Comparison of ENCODE assay signal across 32 mouse cellular contexts in genomic region chr17:43856081-43856480, GRCm38 (mm10). TPM values are rescaled to one million over a fixed set of nuclear protein-coding genes. Genes with fewer than 3 reads are reported as not detected.
DNase-seq lines count a peak whose midpoint lies in the region; ATAC-seq and TF ChIP-seq lines count a peak whose summit lies in the region.
"Had no signal": no experiment of that assay in that cellular context is flagged by ENCODE, and none has a peak within 500 bp of the region (broad histone marks: within the 10 kb centered on the region; RNA-seq: fewer than 3 reads in every experiment).

No protein-coding gene starts in this region.

- TF ChIP-seq POLR2A in brain, embryonic 14.5 days (IDR thresholded peaks at IDR 0.05; ENCODE audit: borderline replicate concordance, extremely low read depth, insufficient read depth, insufficient read length, poor library complexity, severe bottlenecking) = no peak

- H3K4me2 ChIP-seq in heart, embryonic 14.5 days (ENCODE audit: low read length) = no peak overlapping the region
- H3K4me2 ChIP-seq in midbrain, embryonic 13.5 days (replicated peaks) = no peak overlapping the region
- H3K4me2 ChIP-seq: forebrain, embryonic 12.5 days; hindbrain, embryonic 13.5 days; kidney, embryonic 15.5 days; liver, embryonic 12.5 days; midbrain, embryonic 12.5 days had no signal

- H3K27ac ChIP-seq in gastrocnemius, adult 2 months = peak overlapping the region; percentile 46; the same call in 1 of the 2 replicates
- H3K27ac ChIP-seq in heart, embryonic 14.5 days (replicated peaks in 1 of 2; ENCODE audit: control insufficient read depth in 1 of 2, insufficient read depth in 1 of 2, low read depth in 2 of 2, low read length in 2 of 2) = peak overlapping the region; percentile 92 to 94
- H3K27ac ChIP-seq in midbrain, embryonic 13.5 days = no peak overlapping the region
- H3K27ac ChIP-seq: forebrain, embryonic 12.5 days; hindbrain, embryonic 13.5 days; kidney, embryonic 15.5 days; layer of hippocampus, adult 2 months; liver, embryonic 12.5 days; midbrain, embryonic 12.5 days had no signal

- H3K27me3 ChIP-seq in heart, embryonic 14.5 days (ENCODE audit: control insufficient read depth, insufficient read depth, low read length) = no peaks in the 10 kb centered on the region
- H3K27me3 ChIP-seq in midbrain, embryonic 13.5 days = no peaks in the 10 kb centered on the region
- H3K27me3 ChIP-seq: CH12.LX; forebrain, embryonic 12.5 days; hindbrain, embryonic 13.5 days; kidney, embryonic 15.5 days; liver, embryonic 12.5 days; megakaryocyte, embryonic 14.5 days; midbrain, embryonic 12.5 days had no signal

- no peaks in the 10 kb centered on the region; the same call in 1 of the 2 replicates for H3K9me3 ChIP-seq in heart, embryonic 14.5 days (ENCODE audit: control insufficient read depth, low read length)
- H3K9me3 ChIP-seq in midbrain, embryonic 13.5 days = no peaks in the 10 kb centered on the region
- H3K9me3 ChIP-seq: forebrain, embryonic 12.5 days; hindbrain, embryonic 13.5 days; kidney, embryonic 15.5 days; liver, embryonic 12.5 days; megakaryocyte, embryonic 14.5 days; midbrain, embryonic 12.5 days had no signal

- no peaks in the 10 kb centered on the region for H3K36me3 ChIP-seq in heart, embryonic 14.5 days (ENCODE audit: control insufficient read depth, insufficient read depth, low read length)
- no peaks in the 10 kb centered on the region for H3K36me3 ChIP-seq in midbrain, embryonic 13.5 days
- H3K36me3 ChIP-seq: forebrain, embryonic 12.5 days; hindbrain, embryonic 13.5 days; kidney, embryonic 15.5 days; liver, embryonic 12.5 days; midbrain, embryonic 12.5 days had no signal

- no peak for ATAC-seq in heart, embryonic 14.5 days (ENCODE audit: insufficient number of reproducible peaks, insufficient read depth, low FRiP score, low read depth)
- ATAC-seq in megakaryocyte progenitor cell, adult 5-6 weeks (replicated peaks; ENCODE audit: poor library complexity) = no peak
- ATAC-seq in midbrain, embryonic 13.5 days = no peak
- ATAC-seq: activated CD4-positive, CD25-positive, alpha-beta regulatory T cell, adult 4 months; forebrain, postnatal 0 days; inflammation-experienced regulatory T-cells, adult 6 months; liver, embryonic 12.5 days; liver, postnatal 0 days had no signal

- H3K4me3 ChIP-seq in gastrocnemius, adult 2 months = no peak overlapping the region
- no peak overlapping the region for H3K4me3 ChIP-seq in heart, embryonic 14.5 days (ENCODE audit: control insufficient read depth in 1 of 2, insufficient read depth in 1 of 2, low read depth in 1 of 2, low read length in 2 of 2)
- H3K4me3 ChIP-seq in midbrain, embryonic 13.5 days (replicated peaks) = no peak overlapping the region
- H3K4me3 ChIP-seq: erythroblast, embryonic 14.5 days; forebrain, embryonic 12.5 days; hindbrain, embryonic 13.5 days; kidney, embryonic 15.5 days; layer of hippocampus, adult 2 months; liver, embryonic 12.5 days; megakaryocyte, embryonic 14.5 days; midbrain, embryonic 12.5 days had no signal

- DNase-seq in gastrocnemius, adult 2 months = no peak
- no peak for DNase-seq in gastrocnemius, adult 18-20 months (ENCODE audit: low spot score)
- DNase-seq in heart, adult 9 months (ENCODE audit: low spot score in 2 of 2) = peak; percentile 26 to 33
- DNase-seq in heart, postnatal 14 days = no peak
- DNase-seq in brain, embryonic 14.5 days (ENCODE audit: low read depth) = peak; percentile 9
- DNase-seq: adrenal gland, adult 2 months; adrenal gland, postnatal 36 days; cerebellum, postnatal 14 days; forebrain, postnatal 0 days; gastrocnemius, postnatal 14 days; kidney, adult 18-20 months; kidney, postnatal 36 days; left cerebral cortex, postnatal 4 days; liver, postnatal 0 days; lung, postnatal 36 days; right cerebral cortex, postnatal 14 days had no signal

- no peak overlapping the region for H3K9ac ChIP-seq in heart, embryonic 14.5 days (ENCODE audit: low read length)
- H3K9ac ChIP-seq in midbrain, embryonic 13.5 days (replicated peaks) = no peak overlapping the region
- H3K9ac ChIP-seq: forebrain, embryonic 12.5 days; forebrain, postnatal 0 days; hindbrain, embryonic 13.5 days; kidney, embryonic 15.5 days; liver, embryonic 12.5 days; liver, postnatal 0 days; midbrain, embryonic 12.5 days had no signal

- no peak for TF ChIP-seq CTCF in gastrocnemius, adult 2 months (IDR thresholded peaks at IDR 0.05)
- TF ChIP-seq CTCF in brain, embryonic 14.5 days (IDR thresholded peaks at IDR 0.05; ENCODE audit: borderline replicate concordance, extremely low read depth, insufficient read depth, insufficient read length) = no peak

- 50% methylated on average over 4 of the region's 4 CpGs for WGBS in heart, embryonic 14.5 days
- WGBS in midbrain, embryonic 13.5 days = 81% methylated on average over 4 of the region's 4 CpGs

- intact Hi-C loops in gastrocnemius, adult 2 months (cut with DNase I) = loop anchor here (5.0 kb wide), 1 partner anchor 49 kb away; no protein-coding TSS in a partner anchor
- intact Hi-C loops in heart, postnatal 14 days (cut with DNase I) = no loop called here

- peaks cover 9 to 20% of the 10 kb centered on the region in 2 experiments for H3K4me1 ChIP-seq in heart, embryonic 14.5 days (ENCODE audit: control insufficient read depth in 2 of 2, insufficient read depth in 2 of 2, low read length in 2 of 2)
- H3K4me1 ChIP-seq in midbrain, embryonic 13.5 days (replicated peaks) = no peaks in the 10 kb centered on the region
- H3K4me1 ChIP-seq: forebrain, embryonic 12.5 days; hindbrain, embryonic 13.5 days; kidney, embryonic 15.5 days; liver, embryonic 12.5 days; megakaryocyte, embryonic 14.5 days; midbrain, embryonic 12.5 days had no signal

RNA-seq across cellular contexts. Expression of gene Rcan2, which starts 54.9 kb away (rescaled TPM):
- 10 to 100 TPM; 40.3 to 80.7 TPM for total RNA-seq in gastrocnemius, adult 2 months (2021)
- 10 to 100 TPM; 51.9 to 60.3 TPM for total RNA-seq in gastrocnemius, adult 18-20 months (2021)
- total RNA-seq in heart, postnatal 14 days (2021) = 100 to 1,000 TPM; 269 TPM
- 42.0 and 96.2 TPM in 2 replicates for polyA plus RNA-seq in brain, embryonic 14.5 days (2012; rRNA removed)
- 53.3 and 57.7 TPM in 2 replicates for polyA plus RNA-seq in heart, embryonic 14.5 days (2014; fragmentation: Nextera tagmentation; extraction: Ambion mirVana)
- not detected in 2 replicates for total RNA-seq in megakaryocyte progenitor cell, adult 5-6 weeks (2015)
- total RNA-seq in megakaryocyte progenitor cell, adult 5-6 weeks (2017) = not detected in 2 replicates
- polyA plus RNA-seq in midbrain, embryonic 13.5 days (2015; fragmentation: Nextera tagmentation; extraction: Ambion mirVana) = 62.3 and 62.8 TPM in 2 replicates
- total RNA-seq: granulocyte monocyte progenitor cell, adult 5-6 weeks; monocyte, adult 5-6 weeks had no signal
- polyA plus RNA-seq: activated CD4-positive, CD25-positive, alpha-beta regulatory T cell, adult 4 months; erythroblast, embryonic 14.5 days; inflammation-experienced regulatory T-cells, adult 6 months had no signal

Comparison
In these comparisons a context has a peak if more than half of its experiments do, and no peak if none do; other contexts are left out.
1. DNase-seq: peak in heart, adult 9 months (2 of 2) and brain, embryonic 14.5 days (single experiment); none in gastrocnemius, adult 2 months (single experiment), gastrocnemius, adult 18-20 months (single experiment) and heart, postnatal 14 days (0 of 2).
2. RNA of gene Rcan2, which starts 54.9 kb away (total RNA-seq): 269 TPM in heart, postnatal 14 days, 40.3 to 80.7 TPM in gastrocnemius, adult 2 months and 51.9 to 60.3 TPM in gastrocnemius, adult 18-20 months; not detected in megakaryocyte progenitor cell, adult 5-6 weeks; every median in the first group is over 10 times any median in the second.